Mouse (Mus musculus): Measurements from ENCODE around the gene Prpf6. TPM values are rescaled to one million over a fixed set of nuclear protein-coding genes. Genes with fewer than 3 reads are reported as not detected.
A peak's percentile ranks its signal among the peaks of the same experiment; 100 is the strongest.

Prpf6 gene
- polyA plus RNA-seq, 1 experiment, result 80.1 TPM

GRCm38 (mm10) chr2:181676424-181676823, 84.8 kb downstream of the Prpf6 start:
- Histone ChIP-seq H3K9me3 (replicated peaks; ENCODE audit: control insufficient read depth, insufficient read depth, low read length, poor library complexity, severe bottlenecking) (no peaks in the 10 kb centered on the region), H3K4me1 (ENCODE audit: control insufficient read depth, insufficient read depth, low read length) (no peaks in the 10 kb centered on the region), H3K36me3 (ENCODE audit: control insufficient read depth, insufficient read depth, low read length, poor library complexity, severe bottlenecking) (no peaks in the 10 kb centered on the region), H3K27me3 (ENCODE audit: control insufficient read depth, insufficient read depth, low read length, poor library complexity, severe bottlenecking) (no peaks in the 10 kb centered on the region), H3K4me3 (ENCODE audit: low read depth, low read length) (no peak overlapping the region), H3K9ac (ENCODE audit: low read depth, poor library complexity, severe bottlenecking) (no peak overlapping the region), H3K27ac (ENCODE audit: insufficient read depth, low read length) (no peak overlapping the region)
- no peak for TF ChIP-seq EP300 (IDR thresholded peaks at IDR 0.05; ENCODE audit: insufficient read depth, low read depth, low read length)
- no peak for TF ChIP-seq POLR2A (IDR thresholded peaks at IDR 0.05; ENCODE audit: insufficient read depth, low read length)
- TF ChIP-seq CTCF (IDR thresholded peaks at IDR 0.05; ENCODE audit: low read depth, low read length), result no peak

- TF ChIP-seq CTCF (IDR thresholded peaks at IDR 0.05; ENCODE audit: low read depth, low read length), result no peak
- TF ChIP-seq EP300 (IDR thresholded peaks at IDR 0.05; ENCODE audit: insufficient read depth, low read depth, low read length), result 0 out of 2 replicates have a peak, but pooled peaks have one; percentile 5
- Histone ChIP-seq H3K27ac (ENCODE audit: insufficient read depth, low read length) (no peak overlapping the region), H3K4me3 (ENCODE audit: low read depth, low read length) (no peak overlapping the region), H3K9ac (ENCODE audit: low read depth, poor library complexity, severe bottlenecking) (no peak overlapping the region), H3K4me1 (ENCODE audit: control insufficient read depth, insufficient read depth, low read length) (no peaks in the 10 kb centered on the region), H3K27me3 (ENCODE audit: control insufficient read depth, insufficient read depth, low read length, poor library complexity, severe bottlenecking) (no peaks in the 10 kb centered on the region), H3K9me3 (replicated peaks; ENCODE audit: control insufficient read depth, insufficient read depth, low read length, poor library complexity, severe bottlenecking) (no peaks in the 10 kb centered on the region), H3K36me3 (ENCODE audit: control insufficient read depth, insufficient read depth, low read length, poor library complexity, severe bottlenecking) (no peaks in the 10 kb centered on the region)
Measured at GRCm38 (mm10) chr2:181677096-181677754, 85.6 kb downstream of the Prpf6 start.

- no peak for TF ChIP-seq CTCF (IDR thresholded peaks at IDR 0.05; ENCODE audit: low read depth, low read length)
- no peak for TF ChIP-seq EP300 (IDR thresholded peaks at IDR 0.05; ENCODE audit: insufficient read depth, low read depth, low read length)
- no peak for TF ChIP-seq POLR2A (IDR thresholded peaks at IDR 0.05; ENCODE audit: insufficient read depth, low read length)
Measured at GRCm38 (mm10) chr2:181677755-181678098, 86.1 kb downstream of the Prpf6 start.

GRCm38 (mm10) chr2:181678780-181679179, 87.1 kb downstream of the Prpf6 start:
- no peaks in the 10 kb centered on the region for H3K36me3 ChIP-seq (ENCODE audit: control insufficient read depth, insufficient read depth, low read length, poor library complexity, severe bottlenecking)
- no peak overlapping the region for H3K27ac ChIP-seq (ENCODE audit: insufficient read depth, low read length)
- peak; percentile 99 for TF ChIP-seq CTCF (IDR thresholded peaks at IDR 0.05; ENCODE audit: low read depth, low read length)
- TF ChIP-seq POLR2A (IDR thresholded peaks at IDR 0.05; ENCODE audit: insufficient read depth, low read length), result no peak
- TF ChIP-seq EP300 (IDR thresholded peaks at IDR 0.05; ENCODE audit: insufficient read depth, low read depth, low read length), result 0 out of 2 replicates have a peak, but pooled peaks have one; percentile 42
- H3K9ac ChIP-seq (ENCODE audit: low read depth, poor library complexity, severe bottlenecking), result no peak overlapping the region
- no peaks in the 10 kb centered on the region for H3K27me3 ChIP-seq (ENCODE audit: control insufficient read depth, insufficient read depth, low read length, poor library complexity, severe bottlenecking)
- no peak overlapping the region for H3K4me3 ChIP-seq (ENCODE audit: low read depth, low read length)
- H3K9me3 ChIP-seq (replicated peaks; ENCODE audit: control insufficient read depth, insufficient read depth, low read length, poor library complexity, severe bottlenecking), result no peaks in the 10 kb centered on the region
- no peaks in the 10 kb centered on the region for H3K4me1 ChIP-seq (ENCODE audit: control insufficient read depth, insufficient read depth, low read length)

More at GRCm38 (mm10) chr2:181677755-181678098, 86.1 kb downstream of the Prpf6 start:
- H3K27me3 ChIP-seq (ENCODE audit: control insufficient read depth, insufficient read depth, low read length, poor library complexity, severe bottlenecking), result no peaks in the 10 kb centered on the region
- no peaks in the 10 kb centered on the region for H3K4me1 ChIP-seq (ENCODE audit: control insufficient read depth, insufficient read depth, low read length)
- no peak overlapping the region for H3K9ac ChIP-seq (ENCODE audit: low read depth, poor library complexity, severe bottlenecking)
- H3K9me3 ChIP-seq (replicated peaks; ENCODE audit: control insufficient read depth, insufficient read depth, low read length, poor library complexity, severe bottlenecking), result no peaks in the 10 kb centered on the region
- H3K27ac ChIP-seq (ENCODE audit: insufficient read depth, low read length), result no peak overlapping the region
- H3K36me3 ChIP-seq (ENCODE audit: control insufficient read depth, insufficient read depth, low read length, poor library complexity, severe bottlenecking), result no peaks in the 10 kb centered on the region
- no peak overlapping the region for H3K4me3 ChIP-seq (ENCODE audit: low read depth, low read length)

GRCm38 (mm10) chr2:181679951-181680715, 88.5 kb downstream of the Prpf6 start, which contains the start of gene Tcea2:
Gene Tcea2 (plus strand): TSS chr2:181680310.
- Histone ChIP-seq H3K4me3 (ENCODE audit: low read depth, low read length) (peak within 1 kb of the TSS; percentile 78), H3K9ac (ENCODE audit: low read depth, poor library complexity, severe bottlenecking) (peak within 1 kb of the TSS; percentile 67)

GRCm38 (mm10) chr2:181680716-181681117, 89.0 kb downstream of the Prpf6 start:
- Histone ChIP-seq H3K4me3 (ENCODE audit: low read depth, low read length) (peak overlapping the region; percentile 55), H3K4me1 (ENCODE audit: control insufficient read depth, insufficient read depth, low read length) (no peaks in the 10 kb centered on the region), H3K9ac (ENCODE audit: low read depth, poor library complexity, severe bottlenecking) (peak overlapping the region; percentile 67), H3K36me3 (ENCODE audit: control insufficient read depth, insufficient read depth, low read length, poor library complexity, severe bottlenecking) (no peaks in the 10 kb centered on the region), H3K9me3 (replicated peaks; ENCODE audit: control insufficient read depth, insufficient read depth, low read length, poor library complexity, severe bottlenecking) (no peaks in the 10 kb centered on the region), H3K27ac (ENCODE audit: insufficient read depth, low read length) (no peak overlapping the region), H3K27me3 (ENCODE audit: control insufficient read depth, insufficient read depth, low read length, poor library complexity, severe bottlenecking) (no peaks in the 10 kb centered on the region)
- no peak for TF ChIP-seq EP300 (IDR thresholded peaks at IDR 0.05; ENCODE audit: insufficient read depth, low read depth, low read length)
- no peak for TF ChIP-seq CTCF (IDR thresholded peaks at IDR 0.05; ENCODE audit: low read depth, low read length)
- no peak for TF ChIP-seq POLR2A (IDR thresholded peaks at IDR 0.05; ENCODE audit: insufficient read depth, low read length)

More at GRCm38 (mm10) chr2:181679951-181680715, 88.5 kb downstream of the Prpf6 start, which contains the start of gene Tcea2:
- Histone ChIP-seq H3K4me1 (ENCODE audit: control insufficient read depth, insufficient read depth, low read length) (no peaks in the 10 kb centered on the region), H3K9me3 (replicated peaks; ENCODE audit: control insufficient read depth, insufficient read depth, low read length, poor library complexity, severe bottlenecking) (no peaks in the 10 kb centered on the region), H3K27ac (ENCODE audit: insufficient read depth, low read length) (no peak within 1 kb of the TSS), H3K36me3 (ENCODE audit: control insufficient read depth, insufficient read depth, low read length, poor library complexity, severe bottlenecking) (no peaks in the 10 kb centered on the region), H3K27me3 (ENCODE audit: control insufficient read depth, insufficient read depth, low read length, poor library complexity, severe bottlenecking) (no peaks in the 10 kb centered on the region)
- TF ChIP-seq CTCF (IDR thresholded peaks at IDR 0.05; ENCODE audit: low read depth, low read length) (no peak), EP300 (IDR thresholded peaks at IDR 0.05; ENCODE audit: insufficient read depth, low read depth, low read length) (no peak), POLR2A (IDR thresholded peaks at IDR 0.05; ENCODE audit: insufficient read depth, low read length) (no peak)

All from ES-Bruce4 (cell line).